Mouse (Mus musculus): ENCODE data around the gene Gm49318. TPM values are rescaled to one million over a fixed set of nuclear protein-coding genes. Genes with fewer than 3 reads are reported as not detected.
"Not testable (repeated sequence)": the region's sequence is repeated elsewhere in the genome, so short reads cannot be mapped to it uniquely, and the experiment has no call there.

Gene Gm49318
- total RNA-seq, 2 experiments from 2014 or later: not detected

GRCm38 (mm10) chr9:22075778-22076177, 4.7 kb upstream of the Gm49318 start:
- not testable (repeated sequence) for ATAC-seq (replicated peaks; ENCODE audit: low FRiP score, poor library complexity, severe bottlenecking)

GRCm38 (mm10) chr9:22072276-22072675, 1.2 kb upstream of the Gm49318 start:
- ATAC-seq (replicated peaks; ENCODE audit: low FRiP score, poor library complexity, severe bottlenecking): no peak

GRCm38 (mm10) chr9:22069881-22070553, 1.0 kb downstream of the Gm49318 start:
- ATAC-seq (replicated peaks; ENCODE audit: low FRiP score, poor library complexity, severe bottlenecking): no peak

GRCm38 (mm10) chr9:22067195-22067594, 3.9 kb downstream of the Gm49318 start:
- no peak for ATAC-seq (replicated peaks; ENCODE audit: low FRiP score, poor library complexity, severe bottlenecking)

GRCm38 (mm10) chr9:22066433-22066832, 4.6 kb downstream of the Gm49318 start:
- 0 out of 2 replicates have a peak, but pooled peaks have one; percentile 26 for ATAC-seq (replicated peaks; ENCODE audit: low FRiP score, poor library complexity, severe bottlenecking)

- ATAC-seq (replicated peaks; ENCODE audit: low FRiP score, poor library complexity, severe bottlenecking): no peak
These were observed 5.4 kb downstream of the Gm49318 start for GRCm38 (mm10) chr9:22065642-22066041.

- ATAC-seq (replicated peaks; ENCODE audit: low FRiP score, poor library complexity, severe bottlenecking): no peak
These were observed 6.7 kb downstream of the Gm49318 start for GRCm38 (mm10) chr9:22064341-22064740.

- ATAC-seq (replicated peaks; ENCODE audit: low FRiP score, poor library complexity, severe bottlenecking): no peak
These were observed 9.7 kb downstream of the Gm49318 start for GRCm38 (mm10) chr9:22061339-22061738.

- ATAC-seq (replicated peaks; ENCODE audit: low FRiP score, poor library complexity, severe bottlenecking): no peak
These were observed 13.0 kb downstream of the Gm49318 start for GRCm38 (mm10) chr9:22058011-22058424.

- no peak for ATAC-seq (replicated peaks; ENCODE audit: low FRiP score, poor library complexity, severe bottlenecking)
These were observed 14.0 kb downstream of the Gm49318 start for GRCm38 (mm10) chr9:22057031-22057517.

- ATAC-seq (replicated peaks; ENCODE audit: low FRiP score, poor library complexity, severe bottlenecking): no peak
These were observed 14.7 kb downstream of the Gm49318 start for GRCm38 (mm10) chr9:22056303-22056910.

- ATAC-seq (replicated peaks; ENCODE audit: low FRiP score, poor library complexity, severe bottlenecking): no peak
These were observed 15.3 kb downstream of the Gm49318 start for GRCm38 (mm10) chr9:22055713-22056112.

- ATAC-seq (replicated peaks; ENCODE audit: low FRiP score, poor library complexity, severe bottlenecking): peak; percentile 39; the same call in 1 of the 2 replicates
These were observed 16.5 kb downstream of the Gm49318 start for GRCm38 (mm10) chr9:22054411-22055076.

- no peak for ATAC-seq (replicated peaks; ENCODE audit: low FRiP score, poor library complexity, severe bottlenecking)
These were observed 17.4 kb downstream of the Gm49318 start for GRCm38 (mm10) chr9:22053657-22054056.

- no peak for ATAC-seq (replicated peaks; ENCODE audit: low FRiP score, poor library complexity, severe bottlenecking)
These were observed 19.2 kb downstream of the Gm49318 start, which contains the start of gene Elavl3 for GRCm38 (mm10) chr9:22051958-22052254. Elavl3 (minus strand) TSS chr9:22052023.

GRCm38 (mm10) chr9:22051161-22051957, 19.7 kb downstream of the Gm49318 start:
- ATAC-seq (replicated peaks; ENCODE audit: low FRiP score, poor library complexity, severe bottlenecking): no peak

GRCm38 (mm10) chr9:22050351-22050889, 20.6 kb downstream of the Gm49318 start:
- peak; percentile 60 for ATAC-seq (replicated peaks; ENCODE audit: low FRiP score, poor library complexity, severe bottlenecking)

- ATAC-seq (replicated peaks; ENCODE audit: low FRiP score, poor library complexity, severe bottlenecking): 0 out of 2 replicates have a peak, but pooled peaks have one; percentile 4
These were observed 21.3 kb downstream of the Gm49318 start for GRCm38 (mm10) chr9:22049721-22050270.

GRCm38 (mm10) chr9:22049315-22049714, 21.7 kb downstream of the Gm49318 start:
- no peak for ATAC-seq (replicated peaks; ENCODE audit: low FRiP score, poor library complexity, severe bottlenecking)

Measured in erythroid progenitor cell, adult 5-6 weeks (primary cell).